Mouse (Mus musculus) kidney, adult 8-10 months (tissue): ENCODE measurements around the gene Smim13.
"Not testable (repeated sequence)": the region's sequence is repeated elsewhere in the genome, so short reads cannot be mapped to it uniquely, and the experiment has no call there.

ENCODE experiments used
- DNase-seq, 2 experiments: peaks; one replicate each; pipeline ENCODE4 v3.0.0; 2022

The Smim13 gene

GRCm38 (mm10) chr13:41238035-41238804 lies 11.4 kb upstream of the Smim13 start:
- DNase-seq, result no peak

GRCm38 (mm10) chr13:41238805-41239130 lies 10.9 kb upstream of the Smim13 start:
- DNase-seq, result no peak

GRCm38 (mm10) chr13:41241557-41241956 lies 8.1 kb upstream of the Smim13 start:
- DNase-seq, result no peak

GRCm38 (mm10) chr13:41244306-41244830 lies 5.3 kb upstream of the Smim13 start:
- DNase-seq, result no peak

- DNase-seq, result no peak
Observed at GRCm38 (mm10) chr13:41248751-41249520, 708 bp upstream of the Smim13 start.

- DNase-seq, result peak in 1 of 2 experiments; percentile 41
Observed at GRCm38 (mm10) chr13:41250318-41250981, 806 bp downstream of the Smim13 start.

GRCm38 (mm10) chr13:41251232-41251631 lies 1.6 kb downstream of the Smim13 start:
- not testable (repeated sequence) for DNase-seq

GRCm38 (mm10) chr13:41251667-41252066 lies 2.0 kb downstream of the Smim13 start:
- no peak for DNase-seq

- no peak for DNase-seq
Observed at GRCm38 (mm10) chr13:41252141-41252540, 2.5 kb downstream of the Smim13 start.

GRCm38 (mm10) chr13:41252736-41253135 lies 3.1 kb downstream of the Smim13 start:
- DNase-seq, result no peak

GRCm38 (mm10) chr13:41256126-41256525 lies 6.5 kb downstream of the Smim13 start:
- no peak for DNase-seq

- no peak for DNase-seq
Observed at GRCm38 (mm10) chr13:41256962-41257361, 7.3 kb downstream of the Smim13 start.

- no peak for DNase-seq
Observed at GRCm38 (mm10) chr13:41257851-41258250, 8.2 kb downstream of the Smim13 start.

GRCm38 (mm10) chr13:41261617-41262016 lies 12.0 kb downstream of the Smim13 start:
- not testable (repeated sequence) for DNase-seq

- DNase-seq, result no peak
Observed at GRCm38 (mm10) chr13:41263304-41264006, 13.8 kb downstream of the Smim13 start.

- DNase-seq, result no peak
Observed at GRCm38 (mm10) chr13:41267827-41268408, 18.3 kb downstream of the Smim13 start.

GRCm38 (mm10) chr13:41273927-41274650 lies 24.4 kb downstream of the Smim13 start, which contains the start of gene Gm17364:
Gene Gm17364 (minus strand): TSS chr13:41273977.
- DNase-seq, result no peak

- peak in 1 of 2 experiments; percentile 12 for DNase-seq
Observed at GRCm38 (mm10) chr13:41280696-41281095, 31.1 kb downstream of the Smim13 start.

- DNase-seq, result peak; percentile 62 to 83
Observed at GRCm38 (mm10) chr13:41283256-41283655, 33.6 kb downstream of the Smim13 start.

GRCm38 (mm10) chr13:41285448-41285847 lies 35.8 kb downstream of the Smim13 start:
- DNase-seq, result no peak

GRCm38 (mm10) chr13:41286285-41286684 lies 36.6 kb downstream of the Smim13 start:
- no peak for DNase-seq
